Mouse (Mus musculus): ENCODE results near the gene Vps25. TPM values are rescaled to one million over a fixed set of nuclear protein-coding genes. Genes with fewer than 3 reads are reported as not detected.

Vps25 gene
- total RNA-seq, 2 experiments from 2014 or later = 46.1 to 46.8 TPM

Other genes with a start within 250 kb of the Vps25 start
- gene Atp6v0a1, start 244.3 kb upstream of the Vps25 start, total RNA-seq (2021) = 10 to 100 TPM; 57.0 to 74.4 TPM
- gene Naglu, start 183.7 kb upstream of the Vps25 start, total RNA-seq (2021) = 1 to 10 TPM; 3.9 TPM
- gene Hsd17b1, start 175.3 kb upstream of the Vps25 start, total RNA-seq (2021) = under 1 TPM; 0.16 to 0.33 TPM
- 1 to 10 TPM; 7.3 to 7.7 TPM for gene Coasy, start 171.1 kb upstream of the Vps25 start, total RNA-seq (2021)
- 10 to 100 TPM; 12.3 to 14.4 TPM for gene Mlx, start 166.4 kb upstream of the Vps25 start, total RNA-seq (2021)
- 1 to 10 TPM; 1.7 to 2.0 TPM for gene Psmc3ip, start 158.3 kb upstream of the Vps25 start, total RNA-seq (2021)
- gene Retreg3, start 133.8 kb upstream of the Vps25 start, total RNA-seq (2021) = 10 to 100 TPM; 27.1 to 30.4 TPM
- 10 to 100 TPM; 24.7 to 26.2 TPM for gene Tubg1, start 133.8 kb upstream of the Vps25 start, total RNA-seq (2021)
- 1 to 10 TPM; 2.7 to 3.3 TPM for gene Tubg2, start 97.8 kb upstream of the Vps25 start, total RNA-seq (2021)
- 1 to 10 TPM in 1 of 2 experiments, under 1 TPM in 1; 0.82 to 1.2 TPM for gene Cntnap1, start 83.2 kb upstream of the Vps25 start, total RNA-seq (2021)
- 10 to 100 TPM; 19.4 to 24.2 TPM for gene Plekhh3, start 82.4 kb upstream of the Vps25 start, total RNA-seq (2021)
- not detected for gene Ccr10, start 78.3 kb upstream of the Vps25 start, total RNA-seq (2021)
- gene Ezh1, start 27.2 kb upstream of the Vps25 start, total RNA-seq (2021) = 10 to 100 TPM; 25.3 to 26.3 TPM
- gene Ramp2, start 7.7 kb upstream of the Vps25 start, total RNA-seq (2021) = 10 to 100 TPM; 30.1 to 31.0 TPM
- gene Wnk4, start 6.9 kb downstream of the Vps25 start, total RNA-seq (2021) = under 1 TPM; 0.23 to 0.26 TPM
- gene Cntd1, start 25.3 kb downstream of the Vps25 start, total RNA-seq (2021) = under 1 TPM; 0.31 to 0.37 TPM
- 10 to 100 TPM; 71.2 to 81.6 TPM for gene Coa3, start 25.4 kb downstream of the Vps25 start, total RNA-seq (2021)
- 10 to 100 TPM; 85.6 to 95.6 TPM for gene Becn1, start 48.6 kb downstream of the Vps25 start, total RNA-seq (2021)
- gene Psme3, start 62.5 kb downstream of the Vps25 start, total RNA-seq (2021) = 10 to 100 TPM; 66.4 to 81.3 TPM
- gene Aoc2, start 71.4 kb downstream of the Vps25 start, total RNA-seq (2021) = 1 to 10 TPM; 1.0 to 1.1 TPM
- gene Aoc3, start 76.9 kb downstream of the Vps25 start, total RNA-seq (2021) = 1 to 10 TPM; 5.3 to 9.6 TPM
- not detected for gene G6pc, start 113.9 kb downstream of the Vps25 start, total RNA-seq (2021)
- gene Aarsd1, start 163.9 kb downstream of the Vps25 start, total RNA-seq (2021) = 10 to 100 TPM; 22.8 to 25.7 TPM
- 1 to 10 TPM; 5.5 to 6.8 TPM for gene Gm27029, start 171.1 kb downstream of the Vps25 start, total RNA-seq (2021)
- gene Rundc1, start 171.4 kb downstream of the Vps25 start, total RNA-seq (2021) = 1 to 10 TPM; 7.5 to 7.7 TPM
- 10 to 100 TPM; 74.3 to 82.6 TPM for gene Ptges3l, start 171.6 kb downstream of the Vps25 start, total RNA-seq (2021)
- 10 to 100 TPM; 33.9 to 45.4 TPM for gene Rpl27, start 188.6 kb downstream of the Vps25 start, total RNA-seq (2021)
- gene Ifi35, start 194.7 kb downstream of the Vps25 start, total RNA-seq (2021) = 1 to 10 TPM; 8.6 to 8.7 TPM
- 1 to 10 TPM; 2.5 to 4.2 TPM for gene Rnd2, start 211.3 kb downstream of the Vps25 start, total RNA-seq (2021)
- gene Vat1, start 212.5 kb downstream of the Vps25 start, total RNA-seq (2021) = 10 to 100 TPM; 10.8 to 16.1 TPM